Mouse (Mus musculus) embryonic fibroblast, embryonic 13.5 days (primary cell): ENCODE results near the gene Car10.

ENCODE experiments used
- CTCF ChIP-seq: IDR thresholded peaks from 2 replicates; pipeline ENCODE4 v1.5.1; 2011; ENCODE audit warnings: mild to moderate bottlenecking, control low read depth, low read length, moderate library complexity, borderline replicate concordance; ENCODE audit not compliant: insufficient read depth
- POLR2A ChIP-seq: IDR thresholded peaks from 2 replicates; pipeline ENCODE4 v1.6.1; 2011; ENCODE audit warnings: low read depth, mild to moderate bottlenecking, control low read depth, low read length, moderate library complexity

GRCm38 (mm10) chr11:93263979-93264378, 166.2 kb downstream of the Car10 start:
- TF ChIP-seq POLR2A (no peak), CTCF (no peak)
